In the genomic region with DNA sequence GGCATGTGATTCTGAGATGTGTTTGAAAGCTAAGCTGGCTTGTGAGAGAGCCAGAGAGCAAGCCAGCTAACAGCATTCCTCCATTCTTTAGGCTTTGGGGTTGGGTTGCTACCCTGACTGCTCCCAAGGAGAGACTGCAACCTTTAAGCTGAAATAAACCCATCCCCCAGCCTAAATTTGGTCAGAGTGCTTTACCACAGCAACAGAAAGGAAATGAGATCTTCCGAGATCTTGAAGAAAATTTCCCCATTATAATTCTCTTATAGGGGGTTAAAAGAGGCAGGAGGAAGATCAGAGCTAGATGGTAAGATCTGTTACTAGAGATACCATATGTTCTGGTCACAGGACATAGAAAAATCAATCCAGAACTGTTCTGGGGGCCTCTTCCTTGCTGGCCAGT, we compare ENCODE assay signal across 12 mouse cellular contexts. TPM values are rescaled to one million over a fixed set of nuclear protein-coding genes. Genes with fewer than 3 reads are reported as not detected.
A peak's percentile ranks its signal among the peaks of the same experiment; 100 is the strongest.
DNase-seq lines count a peak whose midpoint lies in the region; ATAC-seq and TF ChIP-seq lines count a peak whose summit lies in the region.
"Had no signal": no experiment of that assay in that cellular context is flagged by ENCODE, and none has a peak within 500 bp of the region (broad histone marks: within the 10 kb centered on the region; RNA-seq: fewer than 3 reads in every experiment).

No protein-coding gene starts in this region.

- no peak overlapping the region for H3K4me2 ChIP-seq in lung, embryonic 15.5 days
- no peak overlapping the region for H3K4me2 ChIP-seq in liver, embryonic 13.5 days
- H3K4me2 ChIP-seq: midbrain, embryonic 13.5 days had no signal

- peaks cover 5% of the 10 kb centered on the region; the same call in 1 of the 2 replicates for H3K4me1 ChIP-seq in heart, embryonic 10.5 days
- H3K4me1 ChIP-seq in lung, embryonic 15.5 days: peaks cover 4% of the 10 kb centered on the region; the same call in 1 of the 2 replicates
- H3K4me1 ChIP-seq in liver, embryonic 13.5 days (replicated peaks): peaks cover 7% of the 10 kb centered on the region; the same call in 1 of the 2 replicates
- H3K4me1 ChIP-seq: midbrain, embryonic 13.5 days had no signal

- no peak for TF ChIP-seq CTCF in left cerebral cortex, adult 2 months (IDR thresholded peaks at IDR 0.05)

- ATAC-seq in lung, embryonic 15.5 days (ENCODE audit: borderline replicate concordance, extremely low read depth, low FRiP score, low TSS enrichment): no peak
- peak; percentile 76 for ATAC-seq in CD4-positive, CD25-positive, alpha-beta regulatory T cell, adult 4 months
- ATAC-seq in liver, embryonic 13.5 days (ENCODE audit: low read depth): no peak
- ATAC-seq: midbrain, embryonic 13.5 days had no signal

- no peak for DNase-seq in heart, embryonic 10.5 days (ENCODE audit: low spot score)
- DNase-seq in heart, postnatal 4 days: no peak
- DNase-seq in lung, postnatal 25 days (ENCODE audit: low spot score): no peak
- DNase-seq in liver, embryonic 13.5 days: no peak
- no peak for DNase-seq in left cerebral cortex, postnatal 10 days (ENCODE audit: extremely low spot score in 1 of 2, low spot score in 2 of 2)
- no peak for DNase-seq in left cerebral cortex, adult 2 months (ENCODE audit: extremely low spot score in 1 of 2, low spot score in 2 of 2)

- no peak overlapping the region for H3K4me3 ChIP-seq in heart, embryonic 10.5 days
- H3K4me3 ChIP-seq in lung, embryonic 15.5 days: no peak overlapping the region
- no peak overlapping the region for H3K4me3 ChIP-seq in liver, embryonic 13.5 days (replicated peaks)
- no peak overlapping the region for H3K4me3 ChIP-seq in left cerebral cortex, adult 2 months
- H3K4me3 ChIP-seq: liver, embryonic 15.5 days; midbrain, embryonic 13.5 days had no signal

- H3K27ac ChIP-seq in heart, embryonic 10.5 days: peak overlapping the region; percentile 62; the same call in 1 of the 2 replicates
- peak overlapping the region; percentile 58 for H3K27ac ChIP-seq in lung, embryonic 15.5 days
- H3K27ac ChIP-seq in liver, embryonic 13.5 days: peak overlapping the region; percentile 18; the same call in 1 of the 2 replicates
- no peak overlapping the region for H3K27ac ChIP-seq in left cerebral cortex, adult 2 months
- H3K27ac ChIP-seq: midbrain, embryonic 13.5 days had no signal

- H3K27me3 ChIP-seq in heart, embryonic 10.5 days (ENCODE audit: insufficient read depth, poor library complexity, severe bottlenecking): no peaks in the 10 kb centered on the region
- H3K27me3 ChIP-seq in lung, embryonic 15.5 days: no peaks in the 10 kb centered on the region
- no peaks in the 10 kb centered on the region for H3K27me3 ChIP-seq in liver, embryonic 13.5 days
- H3K27me3 ChIP-seq: liver, embryonic 15.5 days; midbrain, embryonic 13.5 days had no signal

- H3K9me3 ChIP-seq in heart, embryonic 10.5 days: 0 out of 2 replicates have a peak, but pooled peaks cover 3% of the 10 kb centered on the region
- H3K9me3 ChIP-seq in lung, embryonic 15.5 days: no peaks in the 10 kb centered on the region
- 0 out of 2 replicates have a peak, but pooled peaks cover 5% of the 10 kb centered on the region for H3K9me3 ChIP-seq in liver, embryonic 13.5 days (replicated peaks)
- H3K9me3 ChIP-seq: liver, embryonic 15.5 days had no signal

- H3K36me3 ChIP-seq in heart, embryonic 10.5 days: no peaks in the 10 kb centered on the region
- no peaks in the 10 kb centered on the region for H3K36me3 ChIP-seq in lung, embryonic 15.5 days
- H3K36me3 ChIP-seq in liver, embryonic 13.5 days: no peaks in the 10 kb centered on the region
- H3K36me3 ChIP-seq: liver, embryonic 15.5 days; midbrain, embryonic 13.5 days had no signal

- no peak overlapping the region for H3K9ac ChIP-seq in lung, embryonic 15.5 days
- H3K9ac ChIP-seq in liver, embryonic 13.5 days: no peak overlapping the region
- H3K9ac ChIP-seq: liver, embryonic 15.5 days; midbrain, embryonic 13.5 days had no signal

- intact Hi-C loops in left cerebral cortex, postnatal 10 days (cut with DNase I): no loop called here
- intact Hi-C loops in left cerebral cortex, adult 2 months (cut with DNase I): no loop called here

- 76% methylated on average over 1 of the region's 1 CpGs for WGBS in heart, embryonic 10.5 days
- WGBS in lung, embryonic 15.5 days: 74% methylated on average over 1 of the region's 1 CpGs
- 49% methylated on average over 1 of the region's 1 CpGs for WGBS in liver, embryonic 13.5 days (ENCODE audit: insufficient replicate concordance)

RNA-seq across cellular contexts. Expression of a gene that starts 34.6 kb away (rescaled TPM):
- polyA plus RNA-seq in heart, embryonic 10.5 days (2016; fragmentation: Nextera tagmentation; extraction: Ambion mirVana): 0.11 TPM in 1 of 2 replicates, not detected in the other
- total RNA-seq in heart, postnatal 4 days (2021): not detected
- 0.42 TPM in 1 of 2 replicates, not detected in the other for polyA plus RNA-seq in lung, embryonic 15.5 days (2015; fragmentation: Nextera tagmentation; extraction: Ambion mirVana)
- 1 to 10 TPM; 1.1 to 1.7 TPM for polyA plus RNA-seq in CD4-positive, CD25-positive, alpha-beta regulatory T cell, adult 4 months (2017; shearing (Covaris generic))
- 0.22 TPM in 1 of 2 replicates, not detected in the other for polyA plus RNA-seq in liver, embryonic 13.5 days (2015; fragmentation: Nextera tagmentation; extraction: Ambion mirVana)
- total RNA-seq in left cerebral cortex, postnatal 10 days (2021): not detected
- not detected for total RNA-seq in left cerebral cortex, adult 2 months (2021)
- polyA plus RNA-seq: heart, postnatal 0 days; midbrain, embryonic 13.5 days; neural tube, embryonic 14.5 days had no signal

RNA-seq across cellular contexts. Expression of a gene that starts 56.0 kb away (rescaled TPM):
- polyA plus RNA-seq in heart, embryonic 10.5 days (2016; fragmentation: Nextera tagmentation; extraction: Ambion mirVana): 37.7 and 42.4 TPM in 2 replicates
- 100 to 1,000 TPM; 107 to 108 TPM for total RNA-seq in heart, postnatal 4 days (2021)
- 36.8 and 44.9 TPM in 2 replicates for polyA plus RNA-seq in lung, embryonic 15.5 days (2015; fragmentation: Nextera tagmentation; extraction: Ambion mirVana)
- 100 to 1,000 TPM in 1 of 2 experiments, 10 to 100 TPM in 1; 96.5 to 115 TPM for polyA plus RNA-seq in CD4-positive, CD25-positive, alpha-beta regulatory T cell, adult 4 months (2017; shearing (Covaris generic))
- polyA plus RNA-seq in liver, embryonic 13.5 days (2015; fragmentation: Nextera tagmentation; extraction: Ambion mirVana): 12.5 and 16.6 TPM in 2 replicates
- 100 to 1,000 TPM; 119 to 135 TPM for total RNA-seq in left cerebral cortex, postnatal 10 days (2021)
- 100 to 1,000 TPM; 119 to 122 TPM for total RNA-seq in left cerebral cortex, adult 2 months (2021)
